Mouse (Mus musculus) adrenal gland, adult 2 months (tissue): ENCODE results near the gene Srcap. TPM values are rescaled to one million over a fixed set of nuclear protein-coding genes. Genes with fewer than 3 reads are reported as not detected.
"Not testable (repeated sequence)": the region's sequence is repeated elsewhere in the genome, so short reads cannot be mapped to it uniquely, and the experiment has no call there.

Source experiments
- DNase-seq: peaks from one replicate; pipeline ENCODE4 v3.0.0; 2021
- polyA plus RNA-seq: library from polyadenylated mRNA; depleted of rRNA; stranded (reverse); fragments of >200 nt; gene quantifications from 2 replicates; pipeline ENCODE4 v1.2.3, GENCODE M21; 2012
- total RNA-seq, 2 experiments: library from RNA; stranded (reverse); gene quantifications; 2 replicates each; pipeline ENCODE4 v1.2.3; 2021

The Srcap gene
- total and polyA plus RNA-seq, 3 experiments = 41.2 to 90.2 (median 68.6) TPM

DNA sequence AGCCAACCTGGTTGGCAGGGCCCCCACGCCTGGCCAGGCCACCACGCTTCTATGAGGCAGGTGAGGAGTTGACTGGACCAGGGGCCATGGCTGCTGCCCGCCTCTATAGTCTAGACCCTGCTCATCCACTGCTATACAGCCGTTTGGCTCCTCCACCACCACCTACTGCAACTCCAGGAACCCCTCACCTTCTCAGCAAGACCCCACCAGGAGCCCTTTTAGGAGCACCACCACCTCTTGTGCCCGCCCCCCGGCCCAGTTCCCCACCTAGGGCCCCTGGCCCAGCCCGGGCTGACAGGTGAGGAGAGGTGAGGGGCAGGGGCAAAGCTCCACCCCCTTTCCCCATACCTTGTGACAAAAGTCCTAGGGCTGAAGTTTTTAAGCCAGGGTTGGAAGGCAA is 21.8 kb upstream of the Srcap start:
- no peak for DNase-seq

DNA sequence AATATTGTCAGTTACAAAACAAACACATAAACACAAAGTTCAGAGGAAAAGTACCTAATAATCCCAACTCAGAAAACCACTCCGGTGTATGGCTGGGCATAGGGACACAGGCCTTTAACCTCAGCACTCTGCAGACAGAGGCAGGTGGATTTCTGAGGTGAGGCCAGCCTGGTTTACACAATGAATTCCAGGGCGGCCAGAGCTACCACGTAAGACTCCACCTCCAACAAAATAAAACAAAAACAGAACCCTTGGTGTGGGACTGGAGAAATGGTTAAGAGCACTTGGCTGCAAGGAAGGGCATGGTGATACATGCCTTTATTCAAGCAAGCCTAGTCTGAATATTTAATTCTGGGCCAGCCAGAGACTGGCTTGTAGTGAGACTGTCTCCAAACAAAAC is 19.9 kb upstream of the Srcap start:
- DNase-seq = no peak

DNA sequence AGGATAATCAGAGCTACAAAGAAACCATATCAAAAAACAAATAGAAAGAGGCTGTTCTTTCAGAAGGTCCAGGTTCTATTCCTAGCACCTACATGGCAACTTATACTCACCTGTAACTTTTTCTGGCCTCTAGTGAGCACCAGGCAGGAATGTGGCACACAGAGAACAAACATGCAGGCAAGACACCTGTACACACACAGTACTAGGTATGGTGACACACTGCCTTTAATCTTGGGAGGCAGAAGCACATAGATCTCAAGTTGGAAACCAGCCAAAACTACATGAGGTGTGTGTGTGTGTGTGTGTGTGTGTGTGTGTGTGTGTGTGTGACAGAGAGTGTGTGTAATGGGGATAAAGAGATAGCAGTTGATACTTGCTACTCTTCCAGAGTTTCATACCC is 17.1 kb upstream of the Srcap start:
- DNase-seq = no peak

- no peak for DNase-seq
Observed at GRCm38 (mm10) chr7:127497382-127497781, 14.4 kb upstream of the Srcap start.

- peak; percentile 47 for DNase-seq
Observed at GRCm38 (mm10) chr7:127498407-127498806, 13.4 kb upstream of the Srcap start.

- DNase-seq = no peak
Observed at GRCm38 (mm10) chr7:127508291-127508690, 3.5 kb upstream of the Srcap start.

DNA sequence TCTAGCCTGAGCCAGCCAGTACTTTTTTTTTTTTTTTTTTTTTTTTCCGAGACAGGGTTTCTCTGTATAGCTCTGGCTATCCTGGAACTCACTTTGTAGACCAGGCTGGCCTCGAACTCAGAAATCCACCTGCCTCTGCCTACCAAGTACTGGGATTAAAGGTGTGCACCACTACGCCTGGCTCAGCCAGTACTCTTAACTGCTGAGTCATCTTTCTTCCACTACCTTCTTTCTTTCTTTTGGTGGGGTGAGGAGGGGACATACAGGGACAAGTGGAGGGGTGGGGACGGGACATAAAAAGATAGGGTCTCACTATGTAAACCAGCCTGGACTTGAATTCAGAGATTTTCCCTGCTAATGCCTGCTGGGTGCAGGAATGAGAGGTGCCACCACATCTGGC is 2.0 kb upstream of the Srcap start:
- DNase-seq = not testable (repeated sequence)

DNA sequence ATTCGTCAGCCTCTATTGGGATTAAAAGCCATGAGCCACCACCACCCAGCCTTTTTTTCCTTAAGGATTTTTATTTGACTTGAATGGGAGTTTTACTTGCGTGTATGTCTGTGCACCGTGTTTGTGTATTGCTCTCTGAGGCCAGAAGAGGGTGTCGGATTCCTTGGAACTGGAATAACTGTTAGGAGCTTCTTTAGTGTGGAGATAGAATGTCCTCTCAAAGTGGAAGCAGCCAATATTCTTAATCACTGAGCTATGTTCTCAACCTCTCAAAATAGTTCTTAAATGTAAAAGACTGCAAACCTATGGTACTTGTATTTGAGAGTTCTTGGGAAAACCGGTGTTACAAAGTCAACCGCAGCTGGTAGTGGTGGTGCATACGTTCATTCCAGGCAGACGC is 542 bp upstream of the Srcap start:
- DNase-seq = peak; percentile 27

GRCm38 (mm10) chr7:127512231-127513015 is 640 bp downstream of the Srcap start:
- DNase-seq = peak; percentile 94

- no peak for DNase-seq
Observed at GRCm38 (mm10) chr7:127513016-127513390, 1.2 kb downstream of the Srcap start.

- peak; percentile 35 for DNase-seq
Observed at GRCm38 (mm10) chr7:127513781-127514180, 2.0 kb downstream of the Srcap start.

- peak; percentile 9 for DNase-seq
Observed at GRCm38 (mm10) chr7:127515846-127516245, 4.1 kb downstream of the Srcap start.

DNA sequence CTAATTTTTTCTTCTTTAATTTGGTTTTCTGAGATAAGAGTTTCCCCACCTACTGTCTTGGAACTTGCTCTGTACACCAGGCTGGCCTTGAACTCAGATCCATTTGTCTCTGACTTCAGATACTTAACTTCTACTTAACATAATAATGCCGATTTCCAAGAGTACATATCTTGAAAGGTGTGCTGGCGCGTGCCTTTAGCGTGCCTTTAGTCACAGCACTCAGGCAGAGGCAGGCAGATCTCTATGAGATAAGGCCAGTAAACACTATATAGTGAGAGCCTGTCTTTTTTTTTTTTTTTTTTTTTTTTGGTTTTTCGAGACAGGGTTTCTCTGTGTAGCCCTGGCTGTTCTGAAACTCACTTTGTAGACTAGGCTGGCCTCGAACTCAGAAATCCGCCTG is 4.6 kb downstream of the Srcap start:
- DNase-seq = no peak

DNA sequence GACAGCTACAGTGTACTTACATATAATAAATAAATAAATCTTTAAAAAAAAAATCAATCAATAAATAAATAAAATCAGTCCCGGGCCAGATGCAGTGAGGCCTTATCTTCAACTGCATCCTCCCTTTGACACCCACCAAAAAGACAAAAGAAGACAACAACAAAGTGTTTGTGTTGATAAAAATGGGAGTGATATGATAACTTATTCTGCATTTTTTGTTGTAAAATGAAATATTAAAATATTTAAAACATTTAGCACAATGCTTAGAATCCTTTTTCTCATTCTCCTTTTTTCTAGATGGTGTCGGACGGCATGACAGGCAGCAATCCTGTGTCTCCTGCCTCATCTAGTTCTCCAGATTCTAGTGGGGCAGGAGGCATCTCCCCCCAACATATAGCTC is 7.5 kb downstream of the Srcap start, which contains the start of gene Gm42715:
Gene Gm42715 (plus strand): TSS at position 301 of the 400 bp plus-strand sequence.
- no peak for DNase-seq

- no peak for DNase-seq
Observed at GRCm38 (mm10) chr7:127541671-127542070, 29.9 kb downstream of the Srcap start.

- DNase-seq = peak; percentile 57
Observed at GRCm38 (mm10) chr7:127549116-127549835, 37.5 kb downstream of the Srcap start.

DNA sequence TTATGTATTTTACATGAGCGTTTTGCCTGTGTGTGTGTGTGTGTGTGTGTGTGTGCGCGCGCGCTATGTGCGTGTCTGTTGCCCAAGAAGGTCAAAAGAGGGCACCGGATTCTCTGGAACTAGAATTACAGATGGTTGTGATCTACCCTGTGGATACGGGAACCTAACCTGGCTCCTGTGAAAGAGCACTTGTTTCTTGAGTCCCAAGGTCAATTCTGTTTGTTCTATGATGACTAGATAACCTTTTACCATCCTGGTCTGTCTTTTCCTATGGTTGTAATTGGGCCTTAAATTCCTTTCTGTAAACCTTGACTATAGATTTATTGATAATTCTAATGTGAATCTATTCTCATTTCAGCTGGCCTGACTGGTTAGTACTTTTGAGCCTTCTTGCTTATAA is 39.8 kb downstream of the Srcap start:
- no peak for DNase-seq

GRCm38 (mm10) chr7:127560580-127560979 is 48.8 kb downstream of the Srcap start:
- no peak for DNase-seq

GRCm38 (mm10) chr7:127561340-127561858 is 49.6 kb downstream of the Srcap start, which contains the start of gene Tmem265:
Tmem265 (plus strand) TSS chr7:127561390.
- no peak for DNase-seq

DNA sequence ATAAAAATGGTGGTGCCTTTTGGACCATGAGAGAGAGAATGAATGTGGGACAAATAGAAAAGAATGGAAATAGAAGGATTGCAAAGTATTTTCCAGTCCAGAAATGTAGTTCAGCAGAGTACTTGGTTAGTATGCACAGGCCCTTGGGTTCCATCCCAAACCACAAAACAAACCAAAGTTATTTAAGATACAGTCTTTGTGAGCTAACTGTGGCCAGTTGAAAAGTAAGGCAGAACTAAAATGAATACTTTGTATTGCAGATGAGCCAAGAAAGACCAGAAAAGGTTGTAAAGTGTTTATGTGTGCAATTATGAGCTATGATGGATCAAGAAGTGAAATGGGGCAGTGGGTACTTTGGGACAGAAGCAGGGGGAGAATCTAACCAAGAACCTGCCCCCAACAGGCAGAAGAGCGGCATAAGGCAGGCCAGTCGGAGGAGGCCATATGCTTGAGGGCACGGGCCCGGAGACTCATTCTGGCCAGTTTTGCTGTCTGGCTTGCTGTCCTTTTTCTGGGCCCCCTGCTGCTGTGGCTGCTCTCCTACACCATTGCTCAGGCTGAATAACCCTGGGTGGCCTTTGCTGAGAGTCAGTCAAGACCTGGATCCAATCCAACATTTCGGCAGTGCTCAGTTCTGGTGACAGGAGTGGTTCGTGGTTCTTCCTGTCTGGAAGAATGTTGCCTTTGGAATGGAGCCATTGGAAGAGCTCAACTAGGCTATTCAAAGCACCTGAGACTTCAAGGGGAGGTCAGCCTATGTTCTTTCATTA is 52.8 kb downstream of the Srcap start:
- peak; percentile 69 for DNase-seq

- peak; percentile 96 for DNase-seq
Observed at GRCm38 (mm10) chr7:127572895-127573471, 61.2 kb downstream of the Srcap start, which contains the start of gene Phkg2. Phkg2 (plus strand) TSS chr7:127573340.

DNA sequence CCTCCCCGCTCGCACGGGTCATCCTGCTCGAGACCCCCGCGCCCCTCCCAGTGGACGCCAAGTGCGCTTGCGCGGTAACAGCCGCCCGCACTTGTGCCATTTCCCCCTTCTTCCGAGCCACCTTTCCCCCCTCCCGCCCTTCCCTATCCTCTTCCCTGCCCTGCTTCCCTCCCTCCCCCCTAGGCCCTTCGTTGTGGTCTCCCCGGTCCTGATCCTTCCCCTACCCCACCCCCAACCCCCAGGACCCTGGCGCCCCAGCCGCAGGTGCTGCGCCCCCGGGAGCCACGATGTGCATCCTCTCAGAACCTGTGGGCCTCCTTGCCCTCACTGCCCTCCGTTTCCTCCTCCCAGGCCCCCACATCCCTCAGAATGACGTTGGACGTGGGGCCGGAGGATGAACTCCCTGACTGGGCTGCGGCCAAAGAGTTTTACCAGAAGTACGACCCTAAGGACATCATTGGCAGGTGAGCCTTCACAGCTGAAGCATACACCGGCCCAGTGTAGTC is 61.8 kb downstream of the Srcap start:
- DNase-seq = no peak
